Mouse (Mus musculus) liver, embryonic 11.5 days (tissue): ENCODE data around the gene Ncam1. TPM values are rescaled to one million over a fixed set of nuclear protein-coding genes. Genes with fewer than 3 reads are reported as not detected.
A peak's percentile ranks its signal among the peaks of the same experiment; 100 is the strongest.

ENCODE experiments used
- ATAC-seq: fragments of 200-750 bp; cut with Nextera tagmentation; replicated peaks from 2 replicates; pipeline ENCODE4 v1.8.0; 2017; ENCODE audit warnings: moderate number of reproducible peaks, mild to moderate bottlenecking, moderate TSS enrichment, moderate library complexity; ENCODE audit not compliant: low FRiP score
- DNase-seq: peaks from one replicate; pipeline ENCODE4 v3.0.0-alpha.2; 2017; ENCODE audit warnings: low spot score
- H3K27ac ChIP-seq: fragments of 300-500 bp; sonication (generic); 2 replicates; pipeline ENCODE4 v1.5.1; 2014; ENCODE audit warnings: mild to moderate bottlenecking, low read depth, low read length, control low read depth
- H3K27me3 ChIP-seq: fragments of 300-500 bp; sonication (generic); replicated peaks from 2 replicates; pipeline ENCODE4 v1.6.1; 2014; ENCODE audit warnings: low read length, mixed read lengths; ENCODE audit not compliant: control insufficient read depth, insufficient read depth
- H3K36me3 ChIP-seq: fragments of 300-500 bp; sonication (generic); 2 replicates; pipeline ENCODE4 v1.6.1; 2014; ENCODE audit warnings: mild to moderate bottlenecking, low read length, moderate library complexity, mixed read lengths; ENCODE audit not compliant: control insufficient read depth, insufficient read depth
- H3K4me1 ChIP-seq: fragments of 300-500 bp; sonication (generic); replicated peaks from 2 replicates; pipeline ENCODE4 v1.6.1; 2014; ENCODE audit warnings: low read length, mixed read lengths; ENCODE audit not compliant: control insufficient read depth, insufficient read depth
- H3K4me2 ChIP-seq: fragments of 300-500 bp; sonication (generic); 2 replicates; pipeline ENCODE4 v1.6.1; 2014; ENCODE audit warnings: mild to moderate bottlenecking, control low read depth, moderate library complexity
- H3K4me3 ChIP-seq: fragments of 300-500 bp; sonication (generic); 2 replicates; pipeline ENCODE4 v1.5.1; 2014; ENCODE audit warnings: low read depth, low read length, control low read depth
- H3K9ac ChIP-seq: fragments of 300-500 bp; sonication (generic); 2 replicates; pipeline ENCODE4 v1.6.1; 2014; ENCODE audit warnings: low read depth, low read length, control low read depth
- H3K9me3 ChIP-seq: fragments of 300-500 bp; sonication (generic); 2 replicates; pipeline ENCODE4 v1.6.1; 2016; ENCODE audit warnings: low read length, inconsistent platforms, mixed read lengths; ENCODE audit not compliant: control insufficient read depth
- WGBS: fragments of 180-500 bp; shearing (Covaris S2); extraction: QIAGEN DNeasy Blood & Tissue Kit; methylation state at CpG from one replicate; pipeline ENCODE4 v1.1.7; 2014; 5-methylcytosine and 5-hydroxymethylcytosine counted together
- polyA plus RNA-seq: library from polyadenylated mRNA; unstranded; fragments of >200 nt; fragmentation: Nextera tagmentation; extraction: Ambion mirVana; gene quantifications from 2 replicates; pipeline ENCODE4 v1.2.1, GENCODE M21; 2014

Ncam1 gene
- polyA plus RNA-seq, 1 experiment from 2014 or later = 20.1 TPM

DNA sequence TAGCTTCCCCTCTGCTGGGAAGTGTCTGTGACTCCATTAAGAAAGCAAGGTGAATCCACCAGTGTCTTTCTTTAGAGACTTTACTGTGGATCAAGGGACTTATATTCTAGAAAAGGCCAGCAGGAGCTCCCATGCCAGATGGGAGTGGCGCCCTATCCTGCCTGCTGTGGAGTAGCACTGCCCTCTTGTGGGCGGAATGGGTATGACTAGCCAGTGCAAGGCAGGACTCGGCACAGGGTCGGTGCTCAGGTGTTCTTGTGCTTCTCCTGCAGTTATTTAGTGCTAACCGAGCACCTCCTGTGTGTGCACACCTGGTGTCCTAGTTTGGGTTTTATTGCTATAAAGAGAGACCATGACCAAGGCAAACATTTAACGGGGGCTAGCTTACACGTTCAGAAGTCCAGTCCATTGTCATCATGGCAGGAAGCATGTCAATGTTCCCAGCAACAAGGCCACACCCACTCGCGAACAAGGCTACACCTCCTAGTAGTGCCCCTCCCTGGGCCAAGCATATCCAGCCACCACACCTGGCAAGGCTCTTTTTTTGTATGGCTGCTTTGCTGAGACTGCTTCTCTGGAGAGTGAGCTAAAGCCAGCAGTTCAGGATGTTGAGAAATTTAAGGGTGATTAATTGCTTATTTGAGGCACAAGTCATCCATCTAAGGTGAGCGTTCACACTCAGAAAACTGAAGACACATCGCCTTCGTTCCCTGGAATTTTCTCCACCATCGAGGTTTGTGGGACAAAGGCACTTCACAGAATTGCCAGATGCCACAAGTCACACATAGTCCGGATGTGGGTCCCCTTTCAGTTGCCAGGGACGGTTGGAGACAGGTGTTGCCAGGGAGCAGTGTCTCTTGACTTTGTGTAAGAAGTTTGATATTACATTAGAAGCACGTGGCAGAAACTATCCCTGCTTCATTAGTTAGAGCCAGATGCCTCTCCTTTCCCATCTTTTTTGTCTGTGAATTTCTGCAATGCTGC lies 309.5 kb downstream of the Ncam1 start:
- ATAC-seq (0 out of 2 replicates have a peak, but pooled peaks have one; percentile 24), DNase-seq (peak; percentile 73)
- peak overlapping the region; percentile 17; the same call in 1 of the 2 replicates for H3K4me2 ChIP-seq
- H3K36me3 ChIP-seq = no peaks in the 10 kb centered on the region
- H3K27me3 ChIP-seq = no peaks in the 10 kb centered on the region; the same call in 1 of the 2 replicates
- H3K4me3 ChIP-seq = no peak overlapping the region
- H3K27ac ChIP-seq = no peak overlapping the region
- peaks cover 3% of the 10 kb centered on the region; the same call in 1 of the 2 replicates for H3K4me1 ChIP-seq
- 31% methylated on average over 16 of the region's 16 CpGs for WGBS
- no peaks in the 10 kb centered on the region for H3K9me3 ChIP-seq
- no peak overlapping the region for H3K9ac ChIP-seq

DNA sequence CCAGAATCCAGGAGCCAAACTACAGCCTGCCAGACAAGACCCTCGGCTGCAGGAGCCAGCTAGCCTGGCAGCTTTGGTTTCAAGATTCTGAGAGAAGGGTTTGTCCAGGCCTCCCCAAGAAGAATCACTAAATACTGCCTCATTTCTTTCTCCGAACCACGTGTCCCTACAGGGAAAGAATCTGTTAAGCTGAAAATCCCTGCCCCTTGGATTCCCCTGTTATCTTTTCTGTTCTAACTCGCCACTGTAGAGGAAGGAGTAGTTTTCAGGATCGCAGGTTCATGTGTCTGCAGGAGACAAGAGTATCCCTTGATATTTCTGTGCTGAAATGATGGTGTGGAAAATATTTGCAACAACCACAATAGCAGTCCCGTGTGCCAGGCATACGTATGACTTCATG lies 310.5 kb downstream of the Ncam1 start:
- Histone ChIP-seq H3K4me1 (peaks cover 3% of the 10 kb centered on the region; the same call in 1 of the 2 replicates), H3K27me3 (no peaks in the 10 kb centered on the region; the same call in 1 of the 2 replicates), H3K4me2 (no peak overlapping the region), H3K27ac (no peak overlapping the region), H3K9me3 (no peaks in the 10 kb centered on the region), H3K36me3 (no peaks in the 10 kb centered on the region), H3K9ac (no peak overlapping the region), H3K4me3 (no peak overlapping the region)
- 68% methylated on average over 7 of the region's 7 CpGs for WGBS
- DNase-seq (no peak), ATAC-seq (no peak)

DNA sequence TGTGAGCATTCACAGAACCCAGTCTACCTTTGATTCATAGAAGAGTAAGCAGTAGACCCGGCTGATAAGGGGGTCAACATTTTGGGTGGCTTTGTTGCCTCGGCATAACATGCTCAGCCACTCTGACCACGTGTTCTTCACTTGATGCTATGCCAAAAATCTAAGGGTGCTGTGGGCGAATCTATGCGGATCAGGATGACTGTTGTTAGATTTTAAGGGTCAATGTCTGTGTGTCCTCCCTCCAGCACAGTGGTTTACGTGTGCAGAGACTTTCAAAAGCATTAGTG lies 311.1 kb downstream of the Ncam1 start:
- H3K36me3 ChIP-seq = no peaks in the 10 kb centered on the region
- peak; percentile 5 for DNase-seq
- H3K27ac ChIP-seq = no peak overlapping the region
- no peak overlapping the region for H3K4me2 ChIP-seq
- no peaks in the 10 kb centered on the region; the same call in 1 of the 2 replicates for H3K27me3 ChIP-seq
- H3K9me3 ChIP-seq = no peaks in the 10 kb centered on the region
- H3K9ac ChIP-seq = no peak overlapping the region
- no peak overlapping the region for H3K4me3 ChIP-seq
- H3K4me1 ChIP-seq = peaks cover 3% of the 10 kb centered on the region; the same call in 1 of the 2 replicates
- ATAC-seq = no peak
- WGBS = 70% methylated on average over 6 of the region's 6 CpGs

DNA sequence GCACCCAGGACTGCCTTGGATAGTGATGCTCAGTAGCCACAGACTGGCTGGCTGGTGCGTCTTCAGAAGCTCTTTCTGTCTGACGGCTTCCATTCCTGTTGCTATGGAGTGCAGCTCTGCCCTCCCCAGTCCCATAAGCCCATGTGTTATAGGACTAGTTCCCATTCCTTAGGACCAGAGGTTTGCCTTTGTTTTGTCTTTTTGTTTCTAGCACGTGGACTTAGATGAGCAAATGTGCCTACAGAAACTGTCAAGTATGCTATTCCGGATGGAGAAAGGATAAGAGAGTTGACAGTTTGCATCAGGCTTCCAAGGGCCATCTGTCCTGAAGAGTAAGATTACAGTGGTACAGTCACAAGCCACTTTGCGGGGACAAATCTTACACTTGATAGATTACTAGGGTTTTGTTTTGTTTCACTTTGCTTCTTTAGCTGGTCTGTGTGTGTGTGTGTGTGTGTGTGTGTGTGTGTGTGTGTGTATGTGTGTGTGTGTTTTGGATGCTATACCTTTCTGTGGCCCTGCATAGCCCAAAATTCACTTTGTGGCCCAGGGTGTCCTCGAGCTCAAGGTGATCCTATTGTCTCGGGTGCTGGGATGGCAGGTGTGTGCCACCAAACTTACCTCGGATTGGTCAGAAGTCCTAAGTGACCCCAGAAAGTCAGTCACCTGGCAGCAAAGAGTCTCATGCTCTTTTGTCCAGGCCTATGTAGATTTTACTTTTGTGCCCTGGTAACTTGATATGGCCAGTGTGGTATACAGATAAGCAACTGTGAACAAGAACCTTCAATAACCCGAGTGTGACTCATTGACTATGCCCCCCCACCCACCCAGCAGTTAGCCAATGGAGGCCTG lies 311.7 kb downstream of the Ncam1 start:
- no peak overlapping the region for H3K27ac ChIP-seq
- H3K9me3 ChIP-seq = no peaks in the 10 kb centered on the region
- H3K9ac ChIP-seq = no peak overlapping the region
- ATAC-seq = no peak
- no peaks in the 10 kb centered on the region for H3K36me3 ChIP-seq
- no peak overlapping the region; the same call in 1 of the 2 replicates for H3K4me3 ChIP-seq
- WGBS = 65% methylated on average over 9 of the region's 9 CpGs
- H3K4me1 ChIP-seq = peaks cover 3% of the 10 kb centered on the region; the same call in 1 of the 2 replicates
- H3K27me3 ChIP-seq = no peaks in the 10 kb centered on the region; the same call in 1 of the 2 replicates
- DNase-seq = peak; percentile 27
- no peak overlapping the region for H3K4me2 ChIP-seq

DNA sequence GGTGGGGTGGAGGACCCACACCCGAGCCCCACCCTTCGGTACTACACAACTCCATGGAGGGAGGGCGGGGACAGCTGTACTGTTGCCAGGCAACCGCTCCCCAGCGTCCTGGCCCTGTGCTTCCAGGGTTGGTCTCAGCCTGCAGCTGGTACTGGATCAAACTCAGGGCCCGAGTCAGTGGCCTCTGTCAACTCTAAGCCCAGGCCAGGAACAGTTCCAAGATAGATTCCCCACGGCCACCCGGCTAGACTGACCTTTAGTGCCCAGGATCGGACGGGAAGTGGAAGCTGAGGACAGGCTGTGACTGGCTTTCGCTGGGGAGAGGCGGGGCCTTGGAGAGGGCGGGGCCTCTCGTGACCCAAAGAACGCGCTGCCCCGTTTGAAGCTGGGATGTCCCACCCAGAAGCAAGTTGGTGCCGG lies 312.8 kb downstream of the Ncam1 start, which contains the start of gene Ttc12:
Gene Ttc12 (minus strand): TSS at position 334 of the 420 bp plus-strand sequence.
- Histone ChIP-seq H3K27ac (no peak within 1 kb of the TSS), H3K4me2 (peak within 1 kb of the TSS; percentile 81), H3K4me1 (peaks cover 3% of the 10 kb centered on the region; the same call in 1 of the 2 replicates), H3K36me3 (no peaks in the 10 kb centered on the region), H3K4me3 (peak within 1 kb of the TSS; percentile 59), H3K9ac (peak within 1 kb of the TSS; percentile 43; the same call in 1 of the 2 replicates), H3K27me3 (no peaks in the 10 kb centered on the region; the same call in 1 of the 2 replicates), H3K9me3 (no peaks in the 10 kb centered on the region)
- peak; percentile 86 for ATAC-seq
- WGBS = 2% methylated on average over 18 of the region's 18 CpGs
- DNase-seq = peak; percentile 73

DNA sequence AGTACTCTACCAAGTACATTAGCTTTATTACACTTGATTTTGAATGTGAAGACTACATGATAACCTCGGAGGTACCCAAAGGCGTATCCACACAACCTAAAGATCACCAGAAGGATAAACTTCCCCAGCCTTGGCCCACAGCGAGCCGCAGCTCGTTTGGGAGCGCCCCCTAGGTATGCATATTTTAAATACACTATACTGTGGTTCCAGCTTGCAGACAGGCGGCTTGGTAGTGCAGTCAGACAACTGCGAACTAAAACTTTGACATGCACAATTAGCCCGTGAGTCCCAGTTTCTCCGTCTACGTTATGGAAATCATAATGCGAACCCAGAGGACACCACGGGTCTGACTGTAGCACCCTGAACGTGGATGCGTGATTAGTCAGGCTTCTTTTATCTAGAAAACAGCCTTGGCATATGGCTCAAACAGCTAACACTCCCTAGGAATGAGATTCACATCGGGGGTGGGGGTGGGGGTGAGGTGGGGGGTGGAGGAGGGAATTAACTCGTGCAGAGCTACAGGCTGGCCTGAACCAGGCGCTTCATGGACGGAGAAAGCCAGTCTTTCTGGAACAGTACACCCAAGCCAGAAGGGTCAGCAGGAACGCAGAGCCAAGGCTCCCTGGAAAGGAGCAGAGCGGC lies 313.4 kb downstream of the Ncam1 start:
- DNase-seq (peak; percentile 31), ATAC-seq (no peak; the same call in 1 of the 2 replicates)
- H3K27ac ChIP-seq = no peak overlapping the region
- H3K9me3 ChIP-seq = no peaks in the 10 kb centered on the region
- peak overlapping the region; percentile 59 for H3K4me3 ChIP-seq
- H3K27me3 ChIP-seq = no peaks in the 10 kb centered on the region; the same call in 1 of the 2 replicates
- peaks cover 3% of the 10 kb centered on the region; the same call in 1 of the 2 replicates for H3K4me1 ChIP-seq
- peak overlapping the region; percentile 43; the same call in 1 of the 2 replicates for H3K9ac ChIP-seq
- WGBS = 6% methylated on average over 21 of the region's 21 CpGs
- no peaks in the 10 kb centered on the region for H3K36me3 ChIP-seq
- peak overlapping the region; percentile 81 for H3K4me2 ChIP-seq

DNA sequence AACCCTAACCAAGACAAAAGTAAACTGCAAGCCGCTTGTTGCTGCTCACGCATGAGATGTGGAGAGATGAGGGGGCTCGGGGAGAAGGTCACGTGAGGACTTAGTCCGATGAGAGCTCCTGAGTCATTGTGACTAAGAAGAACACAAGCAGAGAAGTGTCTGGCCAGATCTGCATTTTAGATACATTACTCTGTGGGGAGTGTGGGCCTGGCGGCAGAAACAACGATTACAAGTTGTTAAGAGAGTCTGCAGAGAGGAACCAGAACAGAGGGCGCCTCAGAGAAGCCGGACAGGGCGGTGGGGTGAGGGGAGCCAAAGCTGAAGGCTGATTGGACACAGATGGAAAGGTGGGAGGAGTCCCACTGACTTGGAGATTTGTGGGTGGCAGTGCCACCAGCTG lies 315.4 kb downstream of the Ncam1 start:
- Histone ChIP-seq H3K27ac (no peak overlapping the region), H3K4me3 (no peak overlapping the region), H3K9ac (no peak overlapping the region), H3K9me3 (no peaks in the 10 kb centered on the region), H3K36me3 (no peaks in the 10 kb centered on the region), H3K4me2 (no peak overlapping the region), H3K4me1 (peaks cover 3% of the 10 kb centered on the region; the same call in 1 of the 2 replicates), H3K27me3 (no peaks in the 10 kb centered on the region)
- 42% methylated on average over 10 of the region's 10 CpGs for WGBS
- peak; percentile 29 for DNase-seq
- ATAC-seq = no peak

DNA sequence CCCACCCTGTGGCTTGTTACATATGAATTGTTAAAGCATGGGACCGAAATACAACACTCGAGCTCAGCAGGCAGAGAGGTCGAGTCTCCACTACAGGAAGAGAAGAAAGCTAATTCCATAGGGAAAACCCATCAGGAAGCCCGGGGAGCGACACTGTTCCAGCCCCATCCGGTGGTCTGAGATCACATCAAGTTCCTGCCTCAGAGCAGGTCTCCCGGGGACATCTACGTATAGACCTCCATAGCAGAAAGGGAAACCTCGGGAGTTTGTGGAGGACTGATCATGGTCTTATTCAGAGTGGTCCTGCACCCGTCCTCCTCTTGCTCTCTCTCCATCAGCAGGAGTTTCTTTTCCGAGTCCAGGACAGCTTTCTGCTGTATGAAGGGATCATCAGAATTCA lies 326.6 kb downstream of the Ncam1 start:
- H3K9ac ChIP-seq = no peak overlapping the region
- H3K4me3 ChIP-seq = no peak overlapping the region
- H3K27ac ChIP-seq = no peak overlapping the region
- H3K27me3 ChIP-seq = no peaks in the 10 kb centered on the region
- no peaks in the 10 kb centered on the region for H3K36me3 ChIP-seq
- no peak overlapping the region for H3K4me2 ChIP-seq
- no peak for DNase-seq
- no peak for ATAC-seq
- no peaks in the 10 kb centered on the region for H3K4me1 ChIP-seq
- H3K9me3 ChIP-seq = no peaks in the 10 kb centered on the region
- WGBS = 57% methylated on average over 11 of the region's 11 CpGs
